Mouse (Mus musculus): Measurements from ENCODE around the gene Nrip2. TPM values are rescaled to one million over a fixed set of nuclear protein-coding genes. Genes with fewer than 3 reads are reported as not detected.

Gene Nrip2
- total RNA-seq, 2 experiments from 2014 or later, result not detected

Other genes starting within 250 kb of the Nrip2 start
- not detected in 2 replicates for gene Tead4, start 98.5 kb upstream of the Nrip2 start, total RNA-seq (2015; ENCODE audit: low replicate concordance)
- gene Tead4, start 98.5 kb upstream of the Nrip2 start, total RNA-seq (2017; ENCODE audit: low replicate concordance), result not detected in 2 replicates
- 0.84 and 2.9 TPM in 2 replicates for gene Tulp3, start 43.4 kb upstream of the Nrip2 start, total RNA-seq (2015; ENCODE audit: low replicate concordance)
- gene Tulp3, start 43.4 kb upstream of the Nrip2 start, total RNA-seq (2017; ENCODE audit: low replicate concordance), result 2.3 and 3.0 TPM in 2 replicates
- 141 and 176 TPM in 2 replicates for gene Rhno1, start 36.4 kb upstream of the Nrip2 start, total RNA-seq (2015; ENCODE audit: low replicate concordance)
- gene Rhno1, start 36.4 kb upstream of the Nrip2 start, total RNA-seq (2017; ENCODE audit: low replicate concordance), result 147 and 174 TPM in 2 replicates
- gene Foxm1, start 36.3 kb upstream of the Nrip2 start, total RNA-seq (2015; ENCODE audit: low replicate concordance), result 131 and 194 TPM in 2 replicates
- gene Foxm1, start 36.3 kb upstream of the Nrip2 start, total RNA-seq (2017; ENCODE audit: low replicate concordance), result 90.5 and 96.5 TPM in 2 replicates
- not detected in 2 replicates for gene Tex52, start 23.8 kb upstream of the Nrip2 start, total RNA-seq (2015; ENCODE audit: low replicate concordance)
- gene Tex52, start 23.8 kb upstream of the Nrip2 start, total RNA-seq (2017; ENCODE audit: low replicate concordance), result 1.9 and 6.4 TPM in 2 replicates
- gene Gm44596, start 23.8 kb upstream of the Nrip2 start, total RNA-seq (2015; ENCODE audit: low replicate concordance), result not detected in 2 replicates
- gene Gm44596, start 23.8 kb upstream of the Nrip2 start, total RNA-seq (2017; ENCODE audit: low replicate concordance), result not detected in 2 replicates
- 3.6 and 37.3 TPM in 2 replicates for gene Itfg2, start 25.6 kb downstream of the Nrip2 start, total RNA-seq (2015; ENCODE audit: low replicate concordance)
- gene Itfg2, start 25.6 kb downstream of the Nrip2 start, total RNA-seq (2017; ENCODE audit: low replicate concordance), result 5.9 and 19.5 TPM in 2 replicates
- gene Fkbp4, start 39.4 kb downstream of the Nrip2 start, total RNA-seq (2015; ENCODE audit: low replicate concordance), result 18.0 and 23.5 TPM in 2 replicates
- gene Fkbp4, start 39.4 kb downstream of the Nrip2 start, total RNA-seq (2017; ENCODE audit: low replicate concordance), result 40.8 and 44.4 TPM in 2 replicates
- gene Pzp, start 127.4 kb downstream of the Nrip2 start, total RNA-seq (2015; ENCODE audit: low replicate concordance), result not detected in 2 replicates
- gene Pzp, start 127.4 kb downstream of the Nrip2 start, total RNA-seq (2017; ENCODE audit: low replicate concordance), result not detected in 2 replicates
- not detected in 2 replicates for gene A2ml1, start 182.3 kb downstream of the Nrip2 start, total RNA-seq (2015; ENCODE audit: low replicate concordance)
- gene A2ml1, start 182.3 kb downstream of the Nrip2 start, total RNA-seq (2017; ENCODE audit: low replicate concordance), result not detected in 2 replicates
- not detected in 2 replicates for gene Klrb1a, start 224.2 kb downstream of the Nrip2 start, total RNA-seq (2015; ENCODE audit: low replicate concordance)
- not detected in 2 replicates for gene Klrb1a, start 224.2 kb downstream of the Nrip2 start, total RNA-seq (2017; ENCODE audit: low replicate concordance)